Mouse (Mus musculus) myocyte (in vitro differentiated cells): Measurements from ENCODE around the gene Txlnb.

Experiments
- MAX ChIP-seq: IDR thresholded peaks from one replicate; pipeline ENCODE4 v1.6.1; 2011; ENCODE audit warnings: low read depth, mild to moderate bottlenecking, control low read depth
- POLR2A ChIP-seq: IDR thresholded peaks from one replicate; pipeline ENCODE4 v1.6.1; 2011; ENCODE audit warnings: low read depth, mild to moderate bottlenecking, control low read depth, moderate library complexity; ENCODE audit not compliant: insufficient read length
- POLR2AphosphoS2 ChIP-seq: IDR thresholded peaks from one replicate; pipeline ENCODE4 v1.6.1; 2011; ENCODE audit warnings: low read depth, control low read depth; ENCODE audit not compliant: insufficient read length
- TCF3 ChIP-seq: IDR thresholded peaks from one replicate; pipeline ENCODE4 v1.6.1; 2011; ENCODE audit warnings: low read depth, control low read depth; ENCODE audit not compliant: insufficient read length
- USF1 ChIP-seq: IDR thresholded peaks from one replicate; pipeline ENCODE4 v1.6.1; 2011; ENCODE audit warnings: low read depth, mild to moderate bottlenecking, control low read depth, moderate library complexity

DNA sequence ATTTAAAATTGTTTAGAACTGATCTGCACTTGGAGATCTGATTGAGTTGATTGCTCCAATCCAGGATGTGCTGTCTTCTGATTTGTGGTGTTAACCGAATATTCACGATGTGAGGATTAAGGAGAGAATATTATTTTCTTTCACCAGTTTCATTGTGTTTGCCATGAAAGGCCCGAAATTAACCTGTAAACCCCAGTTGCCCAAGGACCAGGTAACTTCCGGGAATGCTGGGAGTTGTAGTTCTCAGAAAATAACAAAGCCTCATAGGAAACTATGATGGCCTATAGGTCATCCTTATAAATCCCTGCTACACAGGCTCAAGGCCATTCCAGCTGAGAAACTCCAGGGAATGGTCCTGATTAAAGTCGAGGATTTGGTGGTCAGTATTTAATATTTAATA lies 1.6 kb upstream of the Txlnb start:
- TF ChIP-seq POLR2AphosphoS2 (no peak), POLR2A (no peak), USF1 (no peak), MAX (no peak), TCF3 (no peak)
